In the genomic region with DNA sequence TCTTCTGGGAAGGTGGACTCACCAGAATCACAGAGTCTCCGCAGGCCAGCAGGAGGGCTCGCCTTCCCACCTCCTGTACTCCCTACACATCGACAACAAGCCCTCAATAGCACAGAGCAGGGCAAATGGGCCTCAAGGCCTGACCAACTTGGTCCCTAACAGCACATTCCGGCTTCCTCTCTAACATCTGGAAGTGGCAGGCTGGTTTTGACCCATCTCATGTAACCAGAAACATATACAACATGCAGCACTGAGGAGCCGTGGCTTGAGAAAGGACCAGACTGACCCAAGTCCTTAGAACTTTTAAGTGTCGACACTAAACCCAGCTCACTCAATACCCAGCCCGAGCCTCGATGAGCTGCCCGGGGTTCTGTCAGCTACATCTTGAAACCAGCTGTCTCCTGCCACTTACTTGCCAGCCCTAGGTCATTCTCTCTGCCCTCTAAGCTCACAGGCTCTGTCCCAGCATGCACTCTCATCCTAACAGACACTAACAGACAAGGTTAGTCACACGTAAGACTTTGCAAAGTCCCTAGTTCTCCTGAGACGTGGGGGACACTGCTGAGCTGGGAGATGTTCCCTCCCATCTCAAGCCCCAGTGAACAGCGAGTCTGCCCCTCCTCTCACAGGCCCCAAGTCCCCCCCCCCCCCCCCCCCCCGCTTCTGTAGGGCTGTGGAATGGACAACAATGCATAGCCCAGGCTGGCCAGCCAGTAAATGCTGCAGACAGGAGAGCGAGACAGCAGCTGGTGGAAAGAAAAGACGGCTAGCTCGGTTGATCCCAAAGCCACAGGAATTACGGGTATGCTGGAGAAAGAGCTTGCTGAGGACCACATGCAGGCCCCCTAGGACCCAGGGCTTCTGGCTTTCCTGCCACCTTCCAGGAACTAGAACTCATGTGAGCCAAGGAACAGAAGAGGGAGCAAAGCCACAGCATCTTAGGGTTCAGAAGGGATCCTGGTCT, we compare ENCODE assay signal across 8 mouse cellular contexts. TPM values are rescaled to one million over a fixed set of nuclear protein-coding genes. Genes with fewer than 3 reads are reported as not detected.
A peak's percentile ranks its signal among the peaks of the same experiment; 100 is the strongest.
DNase-seq lines count a peak whose midpoint lies in the region; ATAC-seq and TF ChIP-seq lines count a peak whose summit lies in the region.

No protein-coding gene starts in this region.

- peak overlapping the region; percentile 10 for H3K4me2 ChIP-seq in forebrain, embryonic 16.5 days (ENCODE audit: low read length)

- no peak for DNase-seq in heart, embryonic 10.5 days (ENCODE audit: low spot score)
- DNase-seq in heart, postnatal 25 days (ENCODE audit: low spot score), result no peak
- DNase-seq in lung, postnatal 36 days, result peak; percentile 38
- DNase-seq in urinary bladder, postnatal 14 days (ENCODE audit: low spot score), result no peak
- DNase-seq in gastrocnemius, postnatal 4 days (ENCODE audit: low spot score in 2 of 2), result no peak
- DNase-seq in spleen, adult 12 weeks (ENCODE audit: low spot score), result no peak

- H3K27me3 ChIP-seq in heart, embryonic 10.5 days (ENCODE audit: insufficient read depth, poor library complexity, severe bottlenecking), result no peaks in the 10 kb centered on the region
- no peaks in the 10 kb centered on the region for H3K27me3 ChIP-seq in E14TG2a.4 (ENCODE audit: insufficient read depth, low read length)
- H3K27me3 ChIP-seq in forebrain, embryonic 16.5 days (replicated peaks; ENCODE audit: control insufficient read depth, insufficient read depth, low read length), result no peaks in the 10 kb centered on the region

- H3K9ac ChIP-seq in forebrain, embryonic 16.5 days (replicated peaks; ENCODE audit: low read depth, low read length), result no peak overlapping the region

- peak overlapping the region; percentile 44 for H3K4me3 ChIP-seq in heart, embryonic 10.5 days
- H3K4me3 ChIP-seq in E14TG2a.4 (replicated peaks; ENCODE audit: low read length), result peak overlapping the region; percentile 56
- H3K4me3 ChIP-seq in forebrain, embryonic 16.5 days (replicated peaks; ENCODE audit: low read length), result no peak overlapping the region

- ATAC-seq in forebrain, embryonic 16.5 days, result no peak; the same call in 1 of the 2 replicates

- TF ChIP-seq CTCF in E14TG2a.4 (conservative IDR thresholded peaks at IDR 0.05; ENCODE audit: low read length), result no peak

- H3K4me1 ChIP-seq in heart, embryonic 10.5 days, result peaks cover 97% of the 10 kb centered on the region
- H3K4me1 ChIP-seq in E14TG2a.4 (replicated peaks; ENCODE audit: low read depth, low read length), result peaks cover 100% of the 10 kb centered on the region
- peaks cover 69% of the 10 kb centered on the region for H3K4me1 ChIP-seq in forebrain, embryonic 16.5 days (replicated peaks; ENCODE audit: control insufficient read depth, insufficient read depth, low read length)

- peak overlapping the region; percentile 90 for H3K27ac ChIP-seq in heart, embryonic 10.5 days
- peak overlapping the region; percentile 80 for H3K27ac ChIP-seq in forebrain, embryonic 16.5 days (ENCODE audit: low read length)

- H3K36me3 ChIP-seq in heart, embryonic 10.5 days, result 0 out of 2 replicates have a peak, but pooled peaks cover 5% of the 10 kb centered on the region
- H3K36me3 ChIP-seq in E14TG2a.4 (ENCODE audit: insufficient read depth, low read length), result peaks cover 20% of the 10 kb centered on the region; the same call in 1 of the 2 replicates
- no peaks in the 10 kb centered on the region for H3K36me3 ChIP-seq in forebrain, embryonic 16.5 days (ENCODE audit: control insufficient read depth, insufficient read depth)

- WGBS in heart, embryonic 10.5 days, result 16% methylated on average over 17 of the region's 17 CpGs
- 18% methylated on average over 16 of the region's 17 CpGs for WGBS in forebrain, embryonic 16.5 days

- no peaks in the 10 kb centered on the region for H3K9me3 ChIP-seq in heart, embryonic 10.5 days
- H3K9me3 ChIP-seq in E14TG2a.4 (ENCODE audit: low read length), result no peaks in the 10 kb centered on the region
- H3K9me3 ChIP-seq in forebrain, embryonic 16.5 days (ENCODE audit: control insufficient read depth, low read length), result no peaks in the 10 kb centered on the region

- intact Hi-C loops in heart, postnatal 25 days (cut with DNase I), result loop anchor here (2.0 kb wide), 1 partner anchor 17 kb away; no protein-coding TSS in a partner anchor

RNA-seq across cellular contexts. Expression of a gene that starts 48.3 kb away (rescaled TPM):
- polyA plus RNA-seq in heart, embryonic 10.5 days (2016; fragmentation: Nextera tagmentation; extraction: Ambion mirVana), result 7.5 and 11.3 TPM in 2 replicates
- 10 to 100 TPM; 55.0 to 63.9 TPM for total RNA-seq in heart, postnatal 25 days (2021)
- 15.8 and 16.0 TPM in 2 replicates for polyA plus RNA-seq in forebrain, embryonic 16.5 days (2015; fragmentation: Nextera tagmentation; extraction: Ambion mirVana)
- 100 to 1,000 TPM; 133 to 138 TPM for total RNA-seq in gastrocnemius, postnatal 4 days (2021)
